Comparison of ENCODE assay signal across 9 mouse cellular contexts in genomic region chr7:126701070-126701469, GRCm38 (mm10). TPM values are rescaled to one million over a fixed set of nuclear protein-coding genes. Genes with fewer than 3 reads are reported as not detected.
DNase-seq lines count a peak whose midpoint lies in the region; ATAC-seq and TF ChIP-seq lines count a peak whose summit lies in the region.
"Had no signal": no experiment of that assay in that cellular context is flagged by ENCODE, and none has a peak within 500 bp of the region (broad histone marks: within the 10 kb centered on the region; RNA-seq: fewer than 3 reads in every experiment).

No protein-coding gene starts in this region.

- peaks cover 44% of the 10 kb centered on the region for H3K27me3 ChIP-seq in forebrain, embryonic 10.5 days (ENCODE audit: poor library complexity, severe bottlenecking)
- H3K27me3 ChIP-seq in heart, embryonic 15.5 days: peaks cover 47% of the 10 kb centered on the region
- H3K27me3 ChIP-seq in liver, embryonic 14.5 days (ENCODE audit: control insufficient read depth, insufficient read depth, low read length): peaks cover 3% of the 10 kb centered on the region
- peaks cover 15% of the 10 kb centered on the region; the same call in 1 of the 2 replicates for H3K27me3 ChIP-seq in stomach, embryonic 15.5 days (replicated peaks)

- ATAC-seq in heart, embryonic 15.5 days (replicated peaks; ENCODE audit: insufficient number of reproducible peaks, insufficient read depth, low FRiP score, low read depth): 0 out of 2 replicates have a peak, but pooled peaks have one; percentile 29
- ATAC-seq in liver, embryonic 14.5 days (ENCODE audit: insufficient read depth): peak; percentile 50
- peak; percentile 51 for ATAC-seq in stomach, embryonic 15.5 days (ENCODE audit: insufficient read depth, low FRiP score, low read depth)

- no peaks in the 10 kb centered on the region for H3K9me3 ChIP-seq in forebrain, embryonic 10.5 days
- H3K9me3 ChIP-seq in heart, embryonic 15.5 days (replicated peaks): no peaks in the 10 kb centered on the region
- no peaks in the 10 kb centered on the region for H3K9me3 ChIP-seq in liver, embryonic 14.5 days (ENCODE audit: control insufficient read depth, low read length)
- no peaks in the 10 kb centered on the region for H3K9me3 ChIP-seq in stomach, embryonic 15.5 days

- TF ChIP-seq CTCF in liver, embryonic 14.5 days (IDR thresholded peaks at IDR 0.05; ENCODE audit: low read depth): peak; percentile 97

- TF ChIP-seq EP300 in liver, embryonic 14.5 days (IDR thresholded peaks at IDR 0.05; ENCODE audit: low read depth): no peak

- peak overlapping the region; percentile 17; the same call in 1 of the 2 replicates for H3K4me3 ChIP-seq in brown adipose tissue, adult 24 weeks (ENCODE audit: insufficient read depth, low read depth, low read length)
- H3K4me3 ChIP-seq in forebrain, embryonic 10.5 days: peak overlapping the region; percentile 28; the same call in 1 of the 2 replicates
- H3K4me3 ChIP-seq in heart, embryonic 15.5 days: peak overlapping the region; percentile 23
- peak overlapping the region; percentile 5 to 20; a peak in 2 of 4 replicates for H3K4me3 ChIP-seq in liver, embryonic 14.5 days (ENCODE audit: insufficient read depth in 1 of 2, low read depth in 2 of 2, low read length in 2 of 2)
- 0 out of 2 replicates have a peak overlapping the region, but pooled peaks have one; percentile 4 for H3K4me3 ChIP-seq in stomach, embryonic 15.5 days (replicated peaks)
- H3K4me3 ChIP-seq: erythroblast, embryonic 14.5 days had no signal

- peaks cover 3% of the 10 kb centered on the region; the same call in 1 of the 2 replicates for H3K4me1 ChIP-seq in brown adipose tissue, adult 24 weeks (ENCODE audit: control insufficient read depth, insufficient read depth, insufficient read length, low read length)
- H3K4me1 ChIP-seq in forebrain, embryonic 10.5 days: peaks cover 46% of the 10 kb centered on the region
- peaks cover 32% of the 10 kb centered on the region for H3K4me1 ChIP-seq in heart, embryonic 15.5 days (replicated peaks)
- H3K4me1 ChIP-seq in liver, embryonic 14.5 days (replicated peaks; ENCODE audit: control insufficient read depth in 2 of 2, insufficient read depth in 2 of 2, low read length in 1 of 2): peaks cover 0 to 5% of the 10 kb centered on the region in 2 experiments; a peak in 3 of 4 replicates
- peaks cover 24% of the 10 kb centered on the region for H3K4me1 ChIP-seq in stomach, embryonic 15.5 days

- WGBS in forebrain, embryonic 10.5 days: under 1% methylated on average over 11 of the region's 11 CpGs
- WGBS in heart, embryonic 15.5 days: 2% methylated on average over 11 of the region's 11 CpGs
- 2% methylated on average over 11 of the region's 11 CpGs for WGBS in liver, embryonic 14.5 days (ENCODE audit: insufficient replicate concordance)
- WGBS in stomach, embryonic 15.5 days: 0% methylated on average over 11 of the region's 11 CpGs

- peak; percentile 97 for DNase-seq in CD4-positive, CD25-positive, alpha-beta regulatory T cell, adult 2 months (ENCODE audit: low read depth, low spot score)
- DNase-seq in forebrain, embryonic 10.5 days (ENCODE audit: extremely low spot score, low spot score): peak; percentile 86
- peak; percentile 90 for DNase-seq in kidney, postnatal 14 days
- peak; percentile 71 to 77 (median 72) for DNase-seq in liver, embryonic 14.5 days (ENCODE audit: low read depth in 3 of 3, low spot score in 3 of 3)
- DNase-seq in neural tube, embryonic 10.5 days (ENCODE audit: extremely low spot score, low spot score): peak; percentile 87

- H3K9ac ChIP-seq in heart, embryonic 15.5 days: peak overlapping the region; percentile 46
- H3K9ac ChIP-seq in liver, embryonic 14.5 days (replicated peaks): no peak overlapping the region
- no peak overlapping the region for H3K9ac ChIP-seq in stomach, embryonic 15.5 days

- H3K27ac ChIP-seq in brown adipose tissue, adult 24 weeks (replicated peaks; ENCODE audit: low read depth, low read length): no peak overlapping the region
- H3K27ac ChIP-seq in forebrain, embryonic 10.5 days: peak overlapping the region; percentile 41; the same call in 1 of the 2 replicates
- H3K27ac ChIP-seq in heart, embryonic 15.5 days: no peak overlapping the region
- no peak overlapping the region for H3K27ac ChIP-seq in liver, embryonic 14.5 days
- H3K27ac ChIP-seq in stomach, embryonic 15.5 days: no peak overlapping the region

- H3K36me3 ChIP-seq in forebrain, embryonic 10.5 days (replicated peaks): peaks cover 30% of the 10 kb centered on the region
- H3K36me3 ChIP-seq in heart, embryonic 15.5 days: no peaks in the 10 kb centered on the region
- no peaks in the 10 kb centered on the region for H3K36me3 ChIP-seq in liver, embryonic 14.5 days (replicated peaks; ENCODE audit: control insufficient read depth, insufficient read depth, low read depth)
- no peaks in the 10 kb centered on the region for H3K36me3 ChIP-seq in stomach, embryonic 15.5 days

- peak overlapping the region; percentile 56 for H3K4me2 ChIP-seq in heart, embryonic 15.5 days
- H3K4me2 ChIP-seq in liver, embryonic 14.5 days (ENCODE audit: low read depth): peak overlapping the region; percentile 44
- peak overlapping the region; percentile 1; the same call in 1 of the 2 replicates for H3K4me2 ChIP-seq in stomach, embryonic 15.5 days

RNA-seq across cellular contexts. Expression of gene Slx1b, which starts 5.5 kb away (rescaled TPM):
- 4.0 and 5.8 TPM in 2 replicates for polyA plus RNA-seq in brown adipose tissue, adult 24 weeks (2012; ENCODE audit: insufficient read depth, insufficient read length, missing spikeins)
- 13.5 and 14.0 TPM in 2 replicates for polyA plus RNA-seq in forebrain, embryonic 10.5 days (2016; fragmentation: Nextera tagmentation; extraction: Ambion mirVana)
- 6.7 and 7.7 TPM in 2 replicates for polyA plus RNA-seq in heart, embryonic 15.5 days (2015; fragmentation: Nextera tagmentation; extraction: Ambion mirVana)
- polyA plus RNA-seq in liver, embryonic 14.5 days (2012; rRNA removed): 5.7 and 6.3 TPM in 2 replicates
- 1.8 and 2.0 TPM in 2 replicates for polyA plus RNA-seq in liver, embryonic 14.5 days (2014; fragmentation: Nextera tagmentation; extraction: Ambion mirVana)
- 7.9 and 9.6 TPM in 2 replicates for polyA plus RNA-seq in stomach, embryonic 15.5 days (2015; fragmentation: Nextera tagmentation; extraction: Ambion mirVana)

RNA-seq across cellular contexts. Expression of gene Bola2, which starts 5.9 kb away (rescaled TPM):
- 40.0 and 49.0 TPM in 2 replicates for polyA plus RNA-seq in brown adipose tissue, adult 24 weeks (2012; ENCODE audit: insufficient read depth, insufficient read length, missing spikeins)
- 213 and 216 TPM in 2 replicates for polyA plus RNA-seq in forebrain, embryonic 10.5 days (2016; fragmentation: Nextera tagmentation; extraction: Ambion mirVana)
- polyA plus RNA-seq in heart, embryonic 15.5 days (2015; fragmentation: Nextera tagmentation; extraction: Ambion mirVana): 87.6 and 98.0 TPM in 2 replicates
- 35.8 and 69.8 TPM in 2 replicates for polyA plus RNA-seq in liver, embryonic 14.5 days (2012; rRNA removed)
- polyA plus RNA-seq in liver, embryonic 14.5 days (2014; fragmentation: Nextera tagmentation; extraction: Ambion mirVana): 97.2 and 111 TPM in 2 replicates
- polyA plus RNA-seq in stomach, embryonic 15.5 days (2015; fragmentation: Nextera tagmentation; extraction: Ambion mirVana): 105 and 114 TPM in 2 replicates

RNA-seq across cellular contexts. Expression of gene Coro1a, which starts 6.5 kb away (rescaled TPM):
- polyA plus RNA-seq in brown adipose tissue, adult 24 weeks (2012; ENCODE audit: insufficient read depth, insufficient read length, missing spikeins): 8.5 and 10.0 TPM in 2 replicates
- polyA plus RNA-seq in forebrain, embryonic 10.5 days (2016; fragmentation: Nextera tagmentation; extraction: Ambion mirVana): 33.6 and 40.3 TPM in 2 replicates
- polyA plus RNA-seq in heart, embryonic 15.5 days (2015; fragmentation: Nextera tagmentation; extraction: Ambion mirVana): 13.5 and 71.8 TPM in 2 replicates
- 48.0 and 52.5 TPM in 2 replicates for polyA plus RNA-seq in liver, embryonic 14.5 days (2012; rRNA removed)
- 65.6 and 81.5 TPM in 2 replicates for polyA plus RNA-seq in liver, embryonic 14.5 days (2014; fragmentation: Nextera tagmentation; extraction: Ambion mirVana)
- 50.1 and 51.9 TPM in 2 replicates for polyA plus RNA-seq in stomach, embryonic 15.5 days (2015; fragmentation: Nextera tagmentation; extraction: Ambion mirVana)

RNA-seq across cellular contexts. Expression of gene Sult1a1, which starts 24.8 kb away (rescaled TPM):
- 40.9 and 98.4 TPM in 2 replicates for polyA plus RNA-seq in brown adipose tissue, adult 24 weeks (2012; ENCODE audit: insufficient read depth, insufficient read length, missing spikeins)
- 0.16 and 0.40 TPM in 2 replicates for polyA plus RNA-seq in forebrain, embryonic 10.5 days (2016; fragmentation: Nextera tagmentation; extraction: Ambion mirVana)
- polyA plus RNA-seq in heart, embryonic 15.5 days (2015; fragmentation: Nextera tagmentation; extraction: Ambion mirVana): 13.0 and 14.2 TPM in 2 replicates
- polyA plus RNA-seq in liver, embryonic 14.5 days (2012; rRNA removed): 4.5 and 6.4 TPM in 2 replicates
- polyA plus RNA-seq in liver, embryonic 14.5 days (2014; fragmentation: Nextera tagmentation; extraction: Ambion mirVana): 13.1 and 15.2 TPM in 2 replicates
- 7.1 and 9.7 TPM in 2 replicates for polyA plus RNA-seq in stomach, embryonic 15.5 days (2015; fragmentation: Nextera tagmentation; extraction: Ambion mirVana)
- polyA plus RNA-seq: erythroblast, embryonic 14.5 days had no signal

RNA-seq across cellular contexts. Expression of gene Sgf29, which starts 52.0 kb away (rescaled TPM):
- 18.3 and 20.6 TPM in 2 replicates for polyA plus RNA-seq in brown adipose tissue, adult 24 weeks (2012; ENCODE audit: insufficient read depth, insufficient read length, missing spikeins)
- polyA plus RNA-seq in forebrain, embryonic 10.5 days (2016; fragmentation: Nextera tagmentation; extraction: Ambion mirVana): 61.1 and 64.5 TPM in 2 replicates
- polyA plus RNA-seq in heart, embryonic 15.5 days (2015; fragmentation: Nextera tagmentation; extraction: Ambion mirVana): 21.0 and 33.5 TPM in 2 replicates
- polyA plus RNA-seq in liver, embryonic 14.5 days (2012; rRNA removed): 19.5 and 24.7 TPM in 2 replicates
- 23.6 and 34.4 TPM in 2 replicates for polyA plus RNA-seq in liver, embryonic 14.5 days (2014; fragmentation: Nextera tagmentation; extraction: Ambion mirVana)
- polyA plus RNA-seq in stomach, embryonic 15.5 days (2015; fragmentation: Nextera tagmentation; extraction: Ambion mirVana): 43.5 and 53.8 TPM in 2 replicates

Comparison
In these comparisons a context has a peak if more than half of its experiments do, and no peak if none do; other contexts are left out.
1. H3K4me2 ChIP-seq: peak in every context shown above with its lines; median percentile 56 in heart, embryonic 15.5 days; 44 in liver, embryonic 14.5 days; 1 in stomach, embryonic 15.5 days.